Mouse (Mus musculus): ENCODE results near the gene Limk2. TPM values are rescaled to one million over a fixed set of nuclear protein-coding genes. Genes with fewer than 3 reads are reported as not detected.

The Limk2 gene
- polyA plus RNA-seq, 1 experiment = 70.5 TPM

DNA sequence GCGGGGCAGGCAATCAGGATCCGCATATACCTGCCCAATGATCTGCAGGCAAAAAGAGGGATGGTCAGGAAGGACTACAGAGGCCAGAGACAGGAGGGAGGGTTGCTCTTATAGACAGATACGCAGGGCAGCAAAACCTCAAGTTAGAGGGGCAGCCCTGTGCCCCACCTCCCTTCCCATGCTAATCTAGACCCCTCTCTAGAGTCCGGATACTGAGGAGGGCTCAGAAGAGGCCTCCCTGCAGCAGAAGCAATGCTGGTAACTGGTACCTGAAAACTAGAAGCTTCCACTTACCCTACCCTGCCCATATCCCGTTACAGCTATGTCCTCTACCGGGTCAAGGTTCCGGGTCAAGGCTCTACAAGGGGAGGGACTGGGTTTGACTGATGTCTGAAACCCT, 62.6 kb downstream of the Limk2 start:
- no peaks in the 10 kb centered on the region for H3K27me3 ChIP-seq (ENCODE audit: control insufficient read depth, insufficient read depth, low read length)
- WGBS = 86% methylated on average over 7 of the region's 7 CpGs
- no peak for TF ChIP-seq CTCF (IDR thresholded peaks at IDR 0.05; ENCODE audit: extremely low read depth, insufficient read length, insufficient replicate concordance, low read depth, low read length)
- TF ChIP-seq POLR2A (IDR thresholded peaks at IDR 0.05; ENCODE audit: low read depth, low read length) = no peak
- H3K4me3 ChIP-seq (ENCODE audit: low read depth, low read length) = no peak overlapping the region
- no peak overlapping the region for H3K27ac ChIP-seq (ENCODE audit: insufficient read depth, low read depth, low read length)
- peaks cover 2% of the 10 kb centered on the region; the same call in 1 of the 2 replicates for H3K4me1 ChIP-seq (ENCODE audit: control insufficient read depth, insufficient read depth, insufficient read length, low read length)
- peaks cover 60% of the 10 kb centered on the region for H3K36me3 ChIP-seq (ENCODE audit: control insufficient read depth, insufficient read depth, low read length)

DNA sequence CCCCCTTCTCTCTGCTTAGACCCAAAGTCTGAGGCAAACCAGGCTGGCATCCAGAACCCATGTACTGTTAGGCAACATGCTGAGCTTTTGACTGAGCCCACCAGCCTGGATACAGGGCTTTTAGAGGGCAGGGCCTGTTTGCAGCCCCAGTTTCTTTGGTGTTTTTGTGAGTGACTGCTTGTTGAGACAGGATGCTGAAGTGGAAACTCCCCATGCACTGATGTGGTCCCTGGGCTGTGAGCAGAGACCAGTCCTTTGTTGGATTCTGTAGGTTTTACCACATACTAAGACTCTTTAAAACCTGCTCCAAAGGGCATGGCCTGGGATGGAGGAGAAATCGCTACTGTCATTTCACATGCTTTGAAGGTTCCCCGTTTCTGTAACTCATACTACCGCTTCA, 64.1 kb downstream of the Limk2 start:
- Histone ChIP-seq H3K36me3 (ENCODE audit: control insufficient read depth, insufficient read depth, low read length) (peaks cover 47% of the 10 kb centered on the region), H3K4me1 (ENCODE audit: control insufficient read depth, insufficient read depth, insufficient read length, low read length) (peaks cover 2% of the 10 kb centered on the region; the same call in 1 of the 2 replicates), H3K4me3 (ENCODE audit: low read depth, low read length) (no peak overlapping the region), H3K27me3 (ENCODE audit: control insufficient read depth, insufficient read depth, low read length) (no peaks in the 10 kb centered on the region), H3K27ac (ENCODE audit: insufficient read depth, low read depth, low read length) (no peak overlapping the region)
- 85% methylated on average over 3 of the region's 3 CpGs for WGBS
- TF ChIP-seq CTCF (IDR thresholded peaks at IDR 0.05; ENCODE audit: extremely low read depth, insufficient read length, insufficient replicate concordance, low read depth, low read length) (no peak), POLR2A (IDR thresholded peaks at IDR 0.05; ENCODE audit: low read depth, low read length) (no peak)

DNA sequence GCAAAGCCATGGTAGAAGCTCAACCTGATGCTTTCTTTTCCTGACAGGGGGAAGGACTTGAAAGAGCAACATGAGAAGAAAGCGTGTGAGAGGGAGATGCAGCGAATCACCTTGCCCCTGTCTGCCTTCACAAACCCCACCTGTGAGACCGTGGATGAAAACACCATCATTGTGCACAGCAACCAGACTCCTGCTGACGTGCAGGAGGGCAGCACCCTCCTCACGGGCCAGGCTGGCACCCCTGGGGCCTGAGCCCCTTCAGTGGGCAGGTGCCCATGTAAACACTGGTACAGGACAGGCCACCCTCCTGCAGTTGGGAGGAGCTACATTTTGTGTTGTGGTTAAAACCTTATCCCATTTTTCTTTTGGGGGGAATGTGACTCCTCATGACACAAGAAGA, 67.5 kb downstream of the Limk2 start:
- H3K4me1 ChIP-seq (ENCODE audit: control insufficient read depth, insufficient read depth, insufficient read length, low read length) = no peaks in the 10 kb centered on the region
- TF ChIP-seq POLR2A (IDR thresholded peaks at IDR 0.05; ENCODE audit: low read depth, low read length) (no peak), CTCF (IDR thresholded peaks at IDR 0.05; ENCODE audit: extremely low read depth, insufficient read length, insufficient replicate concordance, low read depth, low read length) (no peak)
- H3K36me3 ChIP-seq (ENCODE audit: control insufficient read depth, insufficient read depth, low read length) = peaks cover 32% of the 10 kb centered on the region
- 74% methylated on average over 5 of the region's 5 CpGs for whole genome bisulfite sequencing
- H3K4me3 ChIP-seq (ENCODE audit: low read depth, low read length) = no peak overlapping the region
- no peak overlapping the region for H3K27ac ChIP-seq (ENCODE audit: insufficient read depth, low read depth, low read length)
- H3K27me3 ChIP-seq (ENCODE audit: control insufficient read depth, insufficient read depth, low read length) = no peaks in the 10 kb centered on the region

DNA sequence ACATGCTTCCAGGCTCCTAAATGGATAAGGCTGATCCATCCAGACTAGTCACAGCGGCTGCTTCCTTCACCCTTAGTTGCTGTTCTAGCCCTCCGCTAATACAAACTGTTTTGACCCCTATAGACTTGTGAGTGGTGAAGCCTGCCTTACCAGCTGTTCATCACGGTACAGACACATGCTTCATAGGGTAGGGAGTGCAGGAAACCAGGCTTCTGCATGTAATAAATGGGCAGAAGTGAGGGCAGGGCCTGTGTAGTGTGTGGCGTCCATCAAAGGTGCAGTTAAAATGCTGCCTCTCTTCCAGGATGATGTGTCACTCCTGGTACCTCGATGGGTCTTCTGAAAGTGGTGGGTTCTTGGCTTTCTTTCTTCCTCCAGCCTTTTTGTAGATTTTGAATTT, 71.0 kb downstream of the Limk2 start:
- Histone ChIP-seq H3K4me3 (ENCODE audit: low read depth, low read length) (no peak overlapping the region), H3K4me1 (ENCODE audit: control insufficient read depth, insufficient read depth, insufficient read length, low read length) (peaks cover 5% of the 10 kb centered on the region; the same call in 1 of the 2 replicates), H3K27me3 (ENCODE audit: control insufficient read depth, insufficient read depth, low read length) (no peaks in the 10 kb centered on the region), H3K36me3 (ENCODE audit: control insufficient read depth, insufficient read depth, low read length) (0 out of 2 replicates have a peak, but pooled peaks cover 2% of the 10 kb centered on the region), H3K27ac (ENCODE audit: insufficient read depth, low read depth, low read length) (no peak overlapping the region)
- TF ChIP-seq CTCF (IDR thresholded peaks at IDR 0.05; ENCODE audit: extremely low read depth, insufficient read length, insufficient replicate concordance, low read depth, low read length) (no peak), POLR2A (IDR thresholded peaks at IDR 0.05; ENCODE audit: low read depth, low read length) (no peak)
- 67% methylated on average over 5 of the region's 5 CpGs for WGBS

DNA sequence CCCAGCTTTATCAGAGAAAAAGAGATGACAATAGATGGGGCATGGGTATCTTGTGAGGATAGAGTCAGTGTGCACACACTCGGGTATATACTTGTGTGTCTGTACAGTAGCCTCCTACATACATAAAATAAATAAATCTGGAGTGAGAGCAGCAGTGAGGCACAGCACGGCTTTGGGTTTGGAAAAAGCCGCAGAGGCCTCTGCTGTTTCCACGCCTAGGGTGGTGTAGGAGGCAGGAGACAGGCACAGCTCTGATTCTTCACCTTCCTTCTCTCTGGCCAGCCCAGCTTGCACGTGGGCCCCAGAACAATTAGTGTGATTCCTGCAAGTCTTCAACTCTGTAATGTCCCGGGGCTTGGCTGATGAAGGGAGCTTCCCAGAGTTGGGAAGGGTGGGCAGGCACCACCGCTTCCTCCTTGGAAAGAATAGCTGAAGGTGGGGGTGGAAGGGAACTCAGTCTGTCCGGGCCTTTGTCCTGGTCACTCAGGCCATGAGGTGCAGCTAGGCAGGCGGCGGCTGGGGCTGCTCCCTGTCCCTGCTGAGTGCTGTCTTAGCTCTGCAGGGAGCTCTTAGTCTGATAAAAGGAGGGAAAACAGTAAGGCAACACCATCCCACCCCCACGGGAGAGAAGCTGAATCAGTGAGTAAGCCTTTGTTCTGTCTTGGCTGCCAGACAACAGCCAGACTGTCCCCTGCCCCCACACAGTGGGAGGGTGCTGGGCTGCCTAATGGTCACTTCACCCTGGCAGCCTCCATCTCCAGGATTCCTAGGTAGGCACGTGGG, 71.6 kb downstream of the Limk2 start:
- TF ChIP-seq CTCF (IDR thresholded peaks at IDR 0.05; ENCODE audit: extremely low read depth, insufficient read length, insufficient replicate concordance, low read depth, low read length) (no peak), POLR2A (IDR thresholded peaks at IDR 0.05; ENCODE audit: low read depth, low read length) (no peak)
- H3K27me3 ChIP-seq (ENCODE audit: control insufficient read depth, insufficient read depth, low read length) = no peaks in the 10 kb centered on the region
- no peak overlapping the region for H3K4me3 ChIP-seq (ENCODE audit: low read depth, low read length)
- 0 out of 2 replicates have a peak, but pooled peaks cover 2% of the 10 kb centered on the region for H3K36me3 ChIP-seq (ENCODE audit: control insufficient read depth, insufficient read depth, low read length)
- peaks cover 5% of the 10 kb centered on the region; the same call in 1 of the 2 replicates for H3K4me1 ChIP-seq (ENCODE audit: control insufficient read depth, insufficient read depth, insufficient read length, low read length)
- 42% methylated on average over 12 of the region's 12 CpGs for WGBS
- H3K27ac ChIP-seq (ENCODE audit: insufficient read depth, low read depth, low read length) = no peak overlapping the region

DNA sequence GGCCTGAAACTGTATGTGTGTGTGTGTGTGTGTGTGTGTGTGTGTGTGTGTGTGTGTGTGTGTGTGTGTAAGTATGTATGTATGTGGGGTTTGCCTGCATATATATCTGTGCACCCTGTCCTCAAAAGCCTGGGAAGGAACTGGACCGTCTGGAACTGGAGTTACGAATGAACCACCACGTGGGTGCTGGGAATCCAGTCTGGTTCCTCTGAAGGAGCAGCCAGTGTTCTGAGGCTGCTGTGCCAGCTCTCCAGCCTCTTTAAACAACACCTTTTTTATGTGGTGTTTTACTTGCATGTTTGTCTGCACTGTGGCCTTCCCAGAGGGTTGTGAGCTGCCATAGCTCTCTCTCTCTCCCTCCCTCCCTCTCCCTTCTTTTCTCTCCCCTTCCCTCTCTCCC, 72.4 kb downstream of the Limk2 start:
- no peak overlapping the region for H3K4me3 ChIP-seq (ENCODE audit: low read depth, low read length)
- no peaks in the 10 kb centered on the region for H3K36me3 ChIP-seq (ENCODE audit: control insufficient read depth, insufficient read depth, low read length)
- peaks cover 5% of the 10 kb centered on the region; the same call in 1 of the 2 replicates for H3K4me1 ChIP-seq (ENCODE audit: control insufficient read depth, insufficient read depth, insufficient read length, low read length)
- WGBS = 83% methylated on average over 3 of the region's 3 CpGs
- TF ChIP-seq CTCF (IDR thresholded peaks at IDR 0.05; ENCODE audit: extremely low read depth, insufficient read length, insufficient replicate concordance, low read depth, low read length) = no peak
- TF ChIP-seq POLR2A (IDR thresholded peaks at IDR 0.05; ENCODE audit: low read depth, low read length) = no peak
- H3K27me3 ChIP-seq (ENCODE audit: control insufficient read depth, insufficient read depth, low read length) = no peaks in the 10 kb centered on the region
- H3K27ac ChIP-seq (ENCODE audit: insufficient read depth, low read depth, low read length) = no peak overlapping the region

DNA sequence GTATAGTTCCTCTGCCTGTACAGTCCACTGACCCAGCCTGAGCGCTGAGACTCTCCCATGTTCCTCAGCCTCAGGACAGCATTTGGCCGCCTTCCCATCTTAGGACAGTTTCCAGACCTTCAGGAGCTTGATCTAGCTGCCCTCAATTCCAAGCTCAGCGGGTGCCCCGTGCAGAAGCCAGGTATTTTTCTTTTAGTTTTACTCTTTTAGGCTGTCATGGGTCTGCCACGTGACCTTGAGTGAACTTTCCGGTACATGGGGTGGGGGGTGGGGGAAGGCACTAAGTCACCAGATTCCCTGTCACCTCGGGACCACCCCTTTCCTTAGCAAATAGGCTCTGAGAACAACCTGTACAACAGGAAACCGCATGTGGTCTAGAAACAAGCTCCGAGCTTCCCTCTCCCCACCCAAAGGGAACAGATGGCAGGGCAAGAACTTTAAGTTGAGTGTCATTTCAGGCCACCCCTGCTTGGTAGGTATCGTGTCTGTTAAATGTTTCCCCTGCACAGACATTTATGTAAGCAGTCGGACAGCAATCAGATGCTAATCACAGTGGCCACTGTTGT, 73.3 kb downstream of the Limk2 start:
- 47% methylated on average over 11 of the region's 11 CpGs for WGBS
- no peak for TF ChIP-seq CTCF (IDR thresholded peaks at IDR 0.05; ENCODE audit: extremely low read depth, insufficient read length, insufficient replicate concordance, low read depth, low read length)
- Histone ChIP-seq H3K36me3 (ENCODE audit: control insufficient read depth, insufficient read depth, low read length) (no peaks in the 10 kb centered on the region), H3K27me3 (ENCODE audit: control insufficient read depth, insufficient read depth, low read length) (no peaks in the 10 kb centered on the region), H3K4me1 (ENCODE audit: control insufficient read depth, insufficient read depth, insufficient read length, low read length) (peaks cover 5% of the 10 kb centered on the region; the same call in 1 of the 2 replicates), H3K4me3 (ENCODE audit: low read depth, low read length) (peak overlapping the region; percentile 17), H3K27ac (ENCODE audit: insufficient read depth, low read depth, low read length) (peak overlapping the region; percentile 85)
